Mouse (Mus musculus) limb, embryonic 12.5 days (tissue): Measurements from ENCODE around the gene Sox14. TPM values are rescaled to one million over a fixed set of nuclear protein-coding genes. Genes with fewer than 3 reads are reported as not detected.

Source experiments
- ATAC-seq: fragments of 200-750 bp; cut with Nextera tagmentation; 2 replicates; pipeline ENCODE4 v1.8.0; 2017; ENCODE audit warnings: low read depth, moderate TSS enrichment; ENCODE audit not compliant: insufficient number of reproducible peaks, insufficient read depth, low FRiP score, low TSS enrichment
- H3K27ac ChIP-seq: fragments of 300-500 bp; sonication (generic); 2 replicates; pipeline ENCODE4 v1.5.1; 2016; ENCODE audit warnings: mild to moderate bottlenecking, moderate library complexity
- H3K27me3 ChIP-seq: fragments of 300-500 bp; sonication (generic); 2 replicates; pipeline ENCODE4 v1.6.1; 2016; ENCODE audit warnings: mild to moderate bottlenecking, moderate library complexity
- H3K36me3 ChIP-seq: fragments of 300-500 bp; sonication (generic); 2 replicates; pipeline ENCODE4 v1.6.1; 2016; ENCODE audit warnings: mild to moderate bottlenecking, moderate library complexity
- H3K4me1 ChIP-seq: fragments of 300-500 bp; sonication (generic); replicated peaks from 2 replicates; pipeline ENCODE4 v1.6.1; 2016
- H3K4me2 ChIP-seq: fragments of 300-500 bp; sonication (generic); 2 replicates; pipeline ENCODE4 v1.6.1; 2016; ENCODE audit warnings: mild to moderate bottlenecking, moderate library complexity
- H3K4me3 ChIP-seq: fragments of 300-500 bp; sonication (generic); replicated peaks from 2 replicates; pipeline ENCODE4 v1.5.1; 2016; ENCODE audit warnings: mild to moderate bottlenecking
- H3K9ac ChIP-seq: fragments of 300-500 bp; sonication (generic); replicated peaks from 2 replicates; pipeline ENCODE4 v1.6.1; 2016; ENCODE audit warnings: mild to moderate bottlenecking, moderate library complexity
- H3K9me3 ChIP-seq: fragments of 300-500 bp; sonication (generic); 2 replicates; pipeline ENCODE4 v1.6.1; 2016; ENCODE audit warnings: mild to moderate bottlenecking, moderate library complexity
- WGBS: fragments of 180-500 bp; shearing (Covaris S2); methylation state at CpG from one replicate; pipeline ENCODE4 v1.1.7; 2016; 5-methylcytosine and 5-hydroxymethylcytosine counted together
- polyA plus RNA-seq: library from polyadenylated mRNA; unstranded; fragments of >200 nt; fragmentation: Nextera tagmentation; extraction: Ambion mirVana; gene quantifications from 2 replicates; pipeline ENCODE4 v1.2.1, GENCODE M21; 2016

Sox14 gene
- polyA plus RNA-seq, 1 experiment from 2014 or later, result 0.39 TPM

DNA sequence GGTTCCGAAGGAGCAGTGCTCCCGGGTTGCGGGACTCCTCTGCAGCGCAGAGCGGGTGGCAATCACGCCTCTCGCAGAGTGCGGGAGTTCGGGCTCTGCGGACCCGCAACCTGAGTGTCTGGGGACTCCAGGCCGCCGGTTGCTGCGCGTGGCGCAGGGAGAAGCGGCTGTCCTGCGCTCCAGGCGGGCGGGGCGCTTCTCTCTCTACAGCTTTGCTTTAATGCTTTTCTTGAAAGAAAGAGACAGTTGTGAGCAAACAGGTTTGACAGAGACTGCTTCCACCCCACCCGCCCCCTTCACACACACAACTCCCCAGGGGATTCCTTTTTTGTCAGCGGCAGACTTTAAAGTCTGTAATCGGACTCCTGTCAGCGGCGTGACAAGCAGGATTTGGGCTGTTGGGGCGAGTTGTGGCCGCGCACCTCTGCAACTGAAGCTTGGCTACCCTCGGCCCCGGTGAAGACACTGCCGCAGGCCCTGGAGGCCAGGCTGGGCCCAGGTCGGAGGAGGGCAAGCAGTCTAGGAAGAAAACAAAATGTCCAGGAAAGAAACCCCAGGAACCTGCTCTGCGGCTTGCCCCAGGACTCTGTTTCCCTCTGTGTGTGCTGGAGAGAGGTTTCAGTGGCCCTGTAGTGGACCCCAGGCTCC lies 4.3 kb downstream of the Sox14 start:
- Histone ChIP-seq H3K27me3 (peaks cover 96% of the 10 kb centered on the region), H3K9me3 (no peaks in the 10 kb centered on the region), H3K9ac (no peak overlapping the region), H3K4me2 (peak overlapping the region; percentile 40), H3K4me3 (peak overlapping the region; percentile 16), H3K36me3 (no peaks in the 10 kb centered on the region), H3K4me1 (peaks cover 29% of the 10 kb centered on the region), H3K27ac (no peak overlapping the region)
- 0% methylated on average over 34 of the region's 34 CpGs for WGBS
- ATAC-seq, result no peak

DNA sequence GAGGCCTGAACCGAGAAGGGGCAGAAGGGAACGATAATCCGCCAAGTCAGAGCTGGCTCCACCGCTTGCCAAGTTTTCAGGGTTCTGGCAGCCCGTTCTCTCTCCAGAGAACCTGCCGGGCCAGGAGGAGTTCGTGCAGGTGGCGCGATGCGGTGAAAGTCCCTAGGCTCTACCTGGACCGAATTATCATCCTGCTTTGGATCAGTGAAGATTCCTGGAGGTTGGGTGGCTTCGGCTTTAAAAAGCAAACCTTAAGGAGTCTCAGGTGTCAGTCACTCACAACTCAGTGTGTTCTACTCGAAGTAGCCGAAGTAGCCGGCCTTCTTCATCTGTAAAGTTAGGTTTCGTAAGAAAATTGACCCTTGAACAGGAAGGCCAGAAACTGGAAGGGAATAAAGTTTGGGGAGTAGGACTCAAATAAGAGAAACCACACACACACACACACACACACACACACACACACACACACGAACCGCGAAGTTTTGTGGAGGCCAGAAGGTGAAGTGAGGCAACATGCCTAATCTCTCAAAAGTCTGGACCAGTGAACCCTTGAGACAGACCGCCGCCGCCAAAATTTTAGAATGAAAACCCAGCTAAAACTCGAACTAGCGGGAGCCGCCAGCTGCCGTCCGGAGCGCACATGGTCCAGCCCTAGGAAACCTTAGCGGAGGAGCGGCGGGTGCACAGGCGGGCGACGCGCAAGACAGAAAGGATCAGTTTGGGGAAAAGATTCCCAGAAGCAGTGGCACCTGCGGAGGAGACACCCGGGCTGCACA lies 5.0 kb downstream of the Sox14 start:
- ATAC-seq, result no peak
- Histone ChIP-seq H3K27ac (no peak overlapping the region), H3K4me1 (peaks cover 23% of the 10 kb centered on the region), H3K4me3 (peak overlapping the region; percentile 16), H3K9ac (no peak overlapping the region), H3K27me3 (peaks cover 96% of the 10 kb centered on the region), H3K4me2 (peak overlapping the region; percentile 40), H3K36me3 (no peaks in the 10 kb centered on the region), H3K9me3 (no peaks in the 10 kb centered on the region)
- 1% methylated on average over 37 of the region's 37 CpGs for WGBS

DNA sequence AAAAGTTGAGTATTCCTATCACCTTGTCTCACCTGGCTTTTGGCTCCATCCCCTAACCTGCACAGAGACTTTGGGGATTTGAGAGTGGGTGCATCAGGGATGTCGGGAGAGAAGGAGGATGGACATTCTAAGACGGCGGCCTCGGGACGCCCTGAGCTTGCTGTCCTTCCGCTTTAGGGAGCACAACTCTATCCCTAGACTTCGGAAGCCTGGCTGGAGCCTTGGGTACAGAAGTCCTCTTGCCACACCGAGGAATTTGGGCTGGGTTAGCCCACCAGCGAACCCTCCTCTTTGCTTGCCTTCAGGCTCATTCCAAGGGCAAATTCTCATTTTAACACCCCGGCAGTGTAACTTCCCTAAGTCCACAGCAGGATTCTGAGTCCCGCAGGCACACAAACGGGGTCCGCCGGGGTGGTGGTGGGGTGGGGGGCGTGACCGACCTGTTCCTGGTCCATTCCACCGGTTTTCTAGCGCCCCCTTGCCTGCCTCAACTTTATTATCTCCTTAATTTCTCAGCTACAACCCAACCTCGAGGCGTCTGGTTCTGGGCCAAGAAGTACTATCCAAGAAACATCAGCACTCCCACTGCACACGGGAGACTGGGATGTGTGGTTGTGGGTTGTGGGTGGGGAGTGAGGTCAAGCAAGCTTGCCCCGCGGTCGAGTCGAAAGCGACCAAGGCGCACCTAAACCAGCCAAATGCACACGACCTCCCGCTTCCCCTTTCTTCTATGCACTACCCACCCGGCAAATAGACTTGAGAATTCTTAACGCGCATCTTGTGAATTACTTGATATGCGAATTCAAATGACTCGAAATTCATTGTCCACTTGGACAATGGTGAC lies 5.8 kb downstream of the Sox14 start:
- no peak overlapping the region for H3K27ac ChIP-seq
- H3K27me3 ChIP-seq, result peaks cover 96% of the 10 kb centered on the region
- peaks cover 15% of the 10 kb centered on the region for H3K4me1 ChIP-seq
- under 1% methylated on average over 34 of the region's 34 CpGs for WGBS
- H3K4me2 ChIP-seq, result no peak overlapping the region
- no peak overlapping the region for H3K9ac ChIP-seq
- ATAC-seq, result no peak
- H3K36me3 ChIP-seq, result no peaks in the 10 kb centered on the region
- no peak overlapping the region for H3K4me3 ChIP-seq
- H3K9me3 ChIP-seq, result no peaks in the 10 kb centered on the region

DNA sequence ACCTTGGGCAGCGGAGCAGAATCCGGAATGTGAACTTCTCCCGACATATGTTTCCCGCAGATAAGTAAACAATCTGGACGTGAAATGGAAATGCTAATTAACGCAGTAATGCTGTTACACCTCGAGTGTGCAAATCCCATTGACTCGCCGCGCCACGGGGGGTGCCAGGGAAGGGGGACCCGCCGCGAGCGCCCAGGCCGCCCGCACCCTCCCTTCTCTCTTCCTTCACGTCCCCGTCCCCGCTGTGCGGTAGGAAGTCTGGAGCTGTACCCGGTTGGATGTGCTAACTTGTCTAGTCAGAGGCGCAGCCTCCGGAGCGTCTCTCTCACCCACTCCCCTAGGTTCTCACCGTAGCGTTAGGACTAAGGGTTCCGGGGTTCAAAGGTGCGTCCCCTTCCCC lies 6.7 kb downstream of the Sox14 start:
- H3K4me1 ChIP-seq, result peaks cover 13% of the 10 kb centered on the region
- H3K4me2 ChIP-seq, result peak overlapping the region; percentile 32
- H3K9me3 ChIP-seq, result no peaks in the 10 kb centered on the region
- WGBS, result under 1% methylated on average over 29 of the region's 29 CpGs
- H3K4me3 ChIP-seq, result peak overlapping the region; percentile 23
- no peak overlapping the region for H3K9ac ChIP-seq
- peaks cover 96% of the 10 kb centered on the region for H3K27me3 ChIP-seq
- H3K27ac ChIP-seq, result no peak overlapping the region
- H3K36me3 ChIP-seq, result no peaks in the 10 kb centered on the region
- no peak for ATAC-seq

DNA sequence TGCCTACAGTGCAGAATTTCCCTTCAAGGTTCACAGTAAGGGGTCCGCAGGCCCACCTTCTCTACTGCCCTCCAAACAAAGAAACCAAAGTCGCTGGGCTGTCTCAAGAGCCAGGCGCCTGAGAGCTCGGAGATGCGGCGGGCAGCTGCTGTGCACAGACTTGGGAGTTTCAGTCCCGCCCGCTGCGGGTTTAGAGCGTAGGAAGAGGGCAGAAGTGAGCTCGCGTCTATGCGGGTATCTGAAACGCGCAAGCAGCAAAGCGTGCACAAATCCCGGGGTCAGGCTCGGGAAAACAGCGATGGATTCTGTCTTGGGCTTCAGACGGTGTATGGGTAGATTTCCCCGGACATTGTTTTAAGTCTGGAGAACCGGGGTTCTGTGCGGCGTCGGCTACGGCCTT lies 7.4 kb downstream of the Sox14 start:
- Histone ChIP-seq H3K9me3 (no peaks in the 10 kb centered on the region), H3K4me1 (peaks cover 13% of the 10 kb centered on the region), H3K27me3 (peaks cover 96% of the 10 kb centered on the region), H3K36me3 (no peaks in the 10 kb centered on the region), H3K9ac (no peak overlapping the region), H3K4me2 (peak overlapping the region; percentile 32), H3K4me3 (peak overlapping the region; percentile 23), H3K27ac (no peak overlapping the region)
- no peak for ATAC-seq
- under 1% methylated on average over 26 of the region's 26 CpGs for WGBS

DNA sequence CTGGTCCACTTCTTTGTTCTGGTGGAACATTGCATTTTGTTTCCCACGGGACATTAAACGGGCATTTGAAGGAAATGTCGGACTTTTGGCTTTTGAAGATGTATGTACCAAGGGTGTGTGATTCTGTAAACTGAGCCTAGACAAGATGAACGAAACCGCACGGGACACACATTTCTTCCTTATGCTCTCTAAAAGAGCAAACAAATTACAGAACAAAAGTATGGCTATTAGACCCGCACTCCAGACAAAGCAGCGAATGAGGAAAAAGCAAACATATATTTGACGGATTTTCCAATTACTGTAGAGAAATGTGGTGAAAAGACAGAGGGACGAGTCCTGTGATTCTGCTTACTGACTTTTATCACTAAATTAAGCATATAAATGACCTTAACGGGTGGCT lies 7.9 kb downstream of the Sox14 start:
- Histone ChIP-seq H3K4me3 (no peak overlapping the region), H3K27me3 (peaks cover 93% of the 10 kb centered on the region), H3K36me3 (no peaks in the 10 kb centered on the region), H3K4me1 (peaks cover 13% of the 10 kb centered on the region), H3K9ac (no peak overlapping the region), H3K9me3 (no peaks in the 10 kb centered on the region), H3K27ac (no peak overlapping the region), H3K4me2 (no peak overlapping the region)
- ATAC-seq, result no peak
- WGBS, result 2% methylated on average over 11 of the region's 11 CpGs

DNA sequence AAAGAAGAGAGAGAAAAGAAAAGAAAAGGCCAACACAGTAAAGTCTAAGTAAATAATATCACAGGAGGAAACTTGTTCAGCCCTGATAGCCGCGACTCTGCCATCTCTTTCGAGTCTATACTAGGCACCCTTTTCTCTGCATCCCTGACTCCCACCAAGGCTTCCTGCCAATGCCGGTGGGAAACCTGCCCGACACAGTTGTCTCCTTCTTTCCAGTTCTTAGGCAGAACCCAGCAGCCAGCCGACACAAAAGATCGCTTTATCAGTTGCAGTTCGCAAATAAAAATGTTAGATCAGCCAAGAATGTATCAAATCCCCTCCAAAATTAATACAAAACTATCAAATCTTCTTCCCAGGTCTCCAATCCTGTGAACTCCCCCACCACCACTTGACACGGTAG lies 13.0 kb downstream of the Sox14 start:
- H3K27ac ChIP-seq, result no peak overlapping the region
- H3K27me3 ChIP-seq, result peaks cover 70% of the 10 kb centered on the region
- H3K36me3 ChIP-seq, result no peaks in the 10 kb centered on the region
- no peaks in the 10 kb centered on the region for H3K9me3 ChIP-seq
- WGBS, result 84% methylated on average over 9 of the region's 9 CpGs
- no peaks in the 10 kb centered on the region for H3K4me1 ChIP-seq
- no peak for ATAC-seq
- H3K4me3 ChIP-seq, result no peak overlapping the region
- H3K4me2 ChIP-seq, result no peak overlapping the region
- no peak overlapping the region for H3K9ac ChIP-seq

DNA sequence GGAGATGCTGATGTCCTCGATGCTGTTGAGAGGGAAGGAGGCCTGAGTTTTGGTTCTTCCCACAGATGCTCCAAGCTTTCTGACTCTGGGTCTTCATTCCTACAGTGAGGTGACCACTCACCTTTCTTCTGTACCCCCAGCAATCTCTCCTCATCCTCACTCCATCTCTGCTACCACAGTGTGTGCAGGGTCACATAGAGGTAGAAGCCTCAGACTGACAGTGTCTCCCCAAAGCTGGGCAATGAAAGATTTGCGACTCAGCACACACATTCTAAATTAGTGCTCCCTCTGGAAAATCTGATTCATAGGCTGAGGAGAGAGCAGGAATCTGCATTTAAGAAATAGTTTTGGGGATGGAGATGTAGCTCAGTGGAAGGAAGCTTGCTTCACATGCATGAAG lies 21.5 kb downstream of the Sox14 start:
- ATAC-seq, result no peak
- Histone ChIP-seq H3K4me2 (no peak overlapping the region), H3K27ac (no peak overlapping the region), H3K9ac (no peak overlapping the region), H3K4me3 (no peak overlapping the region), H3K9me3 (no peaks in the 10 kb centered on the region), H3K27me3 (peaks cover 33% of the 10 kb centered on the region), H3K4me1 (no peaks in the 10 kb centered on the region), H3K36me3 (no peaks in the 10 kb centered on the region)
- 84% methylated on average over 2 of the region's 2 CpGs for WGBS

DNA sequence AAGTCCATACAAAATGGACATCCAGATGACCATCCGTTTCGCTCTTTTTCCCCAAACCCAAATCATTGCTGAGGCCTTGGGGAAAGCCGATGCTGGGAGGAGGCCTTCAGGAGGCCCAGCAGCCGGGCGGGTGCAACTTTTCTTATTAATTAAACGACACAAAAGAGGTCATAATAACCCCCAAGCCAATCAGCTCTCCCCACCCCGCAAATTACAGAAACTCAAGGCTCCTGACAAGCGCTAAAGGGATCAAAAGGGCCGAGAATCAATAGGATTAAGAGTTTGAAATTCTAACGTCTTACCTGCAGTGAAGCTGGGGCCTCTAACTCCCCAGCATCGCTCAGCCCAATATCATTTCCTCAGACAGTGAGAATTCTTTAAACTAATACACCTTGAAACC lies 22.6 kb downstream of the Sox14 start:
- no peak overlapping the region for H3K9ac ChIP-seq
- H3K4me2 ChIP-seq, result no peak overlapping the region
- H3K4me1 ChIP-seq, result no peaks in the 10 kb centered on the region
- no peaks in the 10 kb centered on the region for H3K9me3 ChIP-seq
- ATAC-seq, result no peak
- WGBS, result 52% methylated on average over 11 of the region's 11 CpGs
- H3K36me3 ChIP-seq, result no peaks in the 10 kb centered on the region
- no peak overlapping the region for H3K27ac ChIP-seq
- H3K4me3 ChIP-seq, result no peak overlapping the region
- peaks cover 34% of the 10 kb centered on the region for H3K27me3 ChIP-seq

DNA sequence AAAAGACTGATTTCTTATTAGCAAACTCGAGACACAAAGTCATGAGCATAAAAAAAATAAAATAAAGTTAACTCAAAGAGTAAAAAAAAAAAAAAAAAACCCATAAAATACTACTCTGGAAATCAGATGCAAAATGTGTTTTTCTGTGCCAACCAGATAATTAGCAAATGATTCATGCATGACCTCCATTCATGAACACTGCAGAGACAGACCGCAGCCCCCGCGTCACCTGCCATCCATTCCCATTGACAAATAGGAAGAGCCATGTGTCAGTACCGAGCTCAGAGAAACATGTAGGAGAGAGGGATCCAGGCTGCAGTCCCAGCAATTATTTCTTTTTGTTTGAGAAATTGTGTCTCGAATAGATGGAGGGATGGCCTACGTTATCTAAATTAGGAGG lies 25.6 kb downstream of the Sox14 start:
- H3K9me3 ChIP-seq, result no peaks in the 10 kb centered on the region
- no peaks in the 10 kb centered on the region for H3K4me1 ChIP-seq
- no peak overlapping the region for H3K4me3 ChIP-seq
- H3K27ac ChIP-seq, result no peak overlapping the region
- H3K4me2 ChIP-seq, result no peak overlapping the region
- no peak overlapping the region for H3K9ac ChIP-seq
- H3K27me3 ChIP-seq, result peaks cover 24% of the 10 kb centered on the region
- H3K36me3 ChIP-seq, result no peaks in the 10 kb centered on the region
- no peak for ATAC-seq
- WGBS, result 88% methylated on average over 7 of the region's 7 CpGs

DNA sequence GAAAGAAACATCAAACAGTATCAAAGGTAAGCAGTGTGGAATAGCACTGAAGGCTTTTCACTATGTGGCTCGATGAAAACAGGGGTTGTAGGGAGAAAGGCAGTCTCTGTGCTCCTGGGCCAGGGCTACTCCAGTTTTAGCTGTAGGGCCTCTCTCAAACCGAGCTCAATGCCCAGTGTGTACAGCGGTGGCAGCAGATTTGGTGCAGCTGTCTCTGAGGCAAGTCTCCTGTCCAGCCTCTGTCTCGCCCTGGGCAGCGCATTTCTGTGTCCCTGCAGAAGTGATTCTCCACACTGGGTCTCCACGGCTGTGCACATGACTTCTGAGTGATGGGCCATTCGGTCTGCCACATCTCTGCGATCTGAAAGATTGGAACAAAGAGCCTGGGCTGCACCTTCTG lies 27.6 kb downstream of the Sox14 start:
- ATAC-seq, result no peak
- H3K27me3 ChIP-seq, result peaks cover 8% of the 10 kb centered on the region; the same call in 1 of the 2 replicates
- H3K4me2 ChIP-seq, result no peak overlapping the region
- H3K36me3 ChIP-seq, result no peaks in the 10 kb centered on the region
- 54% methylated on average over 8 of the region's 8 CpGs for WGBS
- no peak overlapping the region for H3K27ac ChIP-seq
- no peak overlapping the region for H3K4me3 ChIP-seq
- H3K9ac ChIP-seq, result no peak overlapping the region
- H3K4me1 ChIP-seq, result no peaks in the 10 kb centered on the region
- no peaks in the 10 kb centered on the region for H3K9me3 ChIP-seq
